Mouse (Mus musculus): Measurements from ENCODE around the gene Nsun5. TPM values are rescaled to one million over a fixed set of nuclear protein-coding genes. Genes with fewer than 3 reads are reported as not detected.
A peak's percentile ranks its signal among the peaks of the same experiment; 100 is the strongest.

The Nsun5 gene
- total RNA-seq (2017): 16.8 and 23.2 TPM in 2 replicates

- ATAC-seq (replicated peaks; ENCODE audit: low read depth, poor library complexity, severe bottlenecking): peak; percentile 91
Observed at GRCm38 (mm10) chr5:135369787-135370654, at the start of gene Nsun5. Gene Nsun5, plus strand, starts transcription at chr5:135369953.

DNA sequence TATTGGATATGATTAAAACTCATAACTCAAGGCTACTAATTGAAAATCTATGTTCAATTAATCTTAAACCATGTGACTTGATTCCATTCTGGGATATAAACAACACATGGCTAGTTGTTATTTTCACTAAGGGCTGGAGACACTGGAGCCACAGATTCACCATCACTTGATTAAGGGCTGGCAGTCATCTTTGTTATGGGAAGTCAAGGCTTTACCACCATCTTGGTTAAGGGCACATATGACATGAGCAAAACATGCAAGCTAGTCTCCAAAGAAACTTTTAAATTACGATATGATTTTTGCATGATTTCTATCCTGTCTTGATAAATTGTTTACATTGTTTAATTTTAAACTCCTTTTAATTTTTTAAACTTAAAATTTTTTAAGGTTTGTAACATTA lies 47.6 kb upstream of the Nsun5 start:
- no peak for ATAC-seq (replicated peaks; ENCODE audit: low read depth, poor library complexity, severe bottlenecking)

DNA sequence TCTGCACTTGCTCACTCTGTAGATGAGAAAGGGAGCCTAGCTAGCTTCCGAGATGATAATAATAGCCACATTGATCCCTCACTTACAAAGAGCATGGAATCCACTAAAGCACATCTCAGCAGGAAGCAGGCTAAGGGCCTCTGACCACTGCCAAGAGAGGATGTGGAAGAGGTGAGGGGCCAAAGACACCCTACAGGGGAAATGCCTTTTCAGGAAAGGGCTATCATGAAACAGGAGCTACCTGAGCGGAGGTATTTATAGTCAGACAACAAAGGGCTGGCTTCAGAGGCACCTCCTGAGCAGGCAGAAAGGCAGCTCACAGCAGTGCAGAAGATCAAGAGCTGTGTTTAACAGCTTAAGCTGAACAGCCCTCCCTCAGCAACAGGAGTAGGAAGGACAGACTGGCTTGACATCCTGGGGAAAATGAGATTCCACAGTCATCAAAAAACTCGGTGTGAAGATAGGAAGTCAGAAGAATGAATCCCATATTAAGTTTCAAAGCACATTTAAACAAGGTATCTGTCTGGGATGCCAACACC lies 43.6 kb upstream of the Nsun5 start:
- no peak for ATAC-seq (replicated peaks; ENCODE audit: low read depth, poor library complexity, severe bottlenecking)

GRCm38 (mm10) chr5:135329471-135329870 lies 40.3 kb upstream of the Nsun5 start:
- no peak for ATAC-seq (replicated peaks; ENCODE audit: low read depth, poor library complexity, severe bottlenecking)

DNA sequence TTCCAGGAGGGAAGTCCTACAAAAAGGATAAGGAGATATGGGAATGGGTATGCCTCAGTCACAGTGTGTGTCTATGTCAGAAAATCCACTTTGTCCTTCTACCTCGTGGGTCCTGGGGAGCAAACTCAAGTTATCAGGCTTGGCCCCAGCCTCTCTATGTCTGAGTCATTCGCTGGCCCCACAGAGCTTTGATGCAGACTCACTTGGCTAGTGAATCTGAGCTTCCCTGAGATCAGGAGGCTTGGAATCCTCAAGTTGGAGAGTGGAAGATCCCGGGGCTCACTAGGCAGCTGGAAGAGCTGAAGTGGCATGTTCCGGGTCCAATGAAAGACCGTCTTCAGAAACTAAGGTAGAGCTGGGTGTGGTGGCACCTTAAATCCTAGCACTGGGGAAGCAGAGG lies 39.6 kb upstream of the Nsun5 start:
- no peak for ATAC-seq (replicated peaks; ENCODE audit: low read depth, poor library complexity, severe bottlenecking)

DNA sequence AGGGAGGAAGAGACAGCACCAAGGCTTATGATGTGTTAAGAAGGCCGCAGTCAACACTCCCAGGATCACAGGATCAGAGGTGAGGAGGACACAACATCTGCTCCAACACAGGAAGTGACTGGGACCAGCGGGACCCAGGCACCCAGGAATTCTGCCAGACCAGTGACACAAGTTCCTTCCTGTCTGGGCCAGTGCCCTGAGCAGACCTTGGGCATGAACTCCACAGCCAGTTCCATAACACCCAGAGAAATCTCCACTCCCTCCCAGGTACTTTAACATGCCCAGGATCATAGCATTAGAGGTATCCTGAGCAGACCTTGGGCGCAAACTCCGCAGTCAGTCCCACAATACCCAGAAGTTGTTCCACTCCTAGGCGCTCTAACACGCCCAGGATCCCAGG lies 38.6 kb upstream of the Nsun5 start:
- no peak for ATAC-seq (replicated peaks; ENCODE audit: low read depth, poor library complexity, severe bottlenecking)

DNA sequence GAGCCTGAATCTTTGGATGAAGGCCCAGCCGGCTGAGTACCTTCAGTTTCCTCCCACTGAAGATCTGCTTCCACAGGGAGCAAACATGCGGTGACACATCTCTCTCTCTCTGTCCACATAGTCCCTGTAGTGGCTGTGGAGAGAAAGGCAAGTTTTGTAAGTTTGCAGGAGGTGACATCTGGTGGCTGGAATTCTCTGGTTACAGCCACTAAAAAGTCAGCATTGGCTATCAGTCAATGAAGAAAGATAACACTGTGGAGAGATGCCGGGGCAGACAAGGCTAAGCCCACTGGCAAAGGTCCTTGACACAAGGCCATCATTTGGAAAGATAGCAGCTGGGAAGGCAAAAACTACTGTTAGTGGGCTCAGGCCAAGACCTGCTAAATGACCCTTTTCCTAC lies 32.2 kb upstream of the Nsun5 start:
- no peak for ATAC-seq (replicated peaks; ENCODE audit: low read depth, poor library complexity, severe bottlenecking)

GRCm38 (mm10) chr5:135345989-135346388 lies 23.8 kb upstream of the Nsun5 start:
- ATAC-seq (replicated peaks; ENCODE audit: low read depth, poor library complexity, severe bottlenecking): peak; percentile 82

DNA sequence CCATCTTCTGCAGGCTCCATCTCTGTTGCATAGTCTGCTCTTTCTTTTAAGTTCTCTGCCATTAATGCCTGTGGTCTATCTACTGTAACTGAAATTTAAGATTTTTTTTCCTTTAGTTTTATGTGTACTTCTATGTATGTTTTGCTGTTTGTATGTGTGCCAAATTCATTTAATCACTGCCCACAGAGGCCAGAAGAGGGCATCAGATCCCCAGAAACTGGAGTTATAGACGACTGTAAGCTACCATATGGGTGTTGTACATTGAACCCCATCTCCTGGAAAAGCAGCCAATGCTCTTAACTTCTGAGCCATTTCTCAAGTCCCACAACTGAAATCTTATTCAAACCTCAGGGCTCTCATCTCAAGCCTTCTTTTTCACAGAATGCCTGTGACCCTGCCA lies 23.3 kb upstream of the Nsun5 start:
- peak; percentile 48; the same call in 1 of the 2 replicates for ATAC-seq (replicated peaks; ENCODE audit: low read depth, poor library complexity, severe bottlenecking)

DNA sequence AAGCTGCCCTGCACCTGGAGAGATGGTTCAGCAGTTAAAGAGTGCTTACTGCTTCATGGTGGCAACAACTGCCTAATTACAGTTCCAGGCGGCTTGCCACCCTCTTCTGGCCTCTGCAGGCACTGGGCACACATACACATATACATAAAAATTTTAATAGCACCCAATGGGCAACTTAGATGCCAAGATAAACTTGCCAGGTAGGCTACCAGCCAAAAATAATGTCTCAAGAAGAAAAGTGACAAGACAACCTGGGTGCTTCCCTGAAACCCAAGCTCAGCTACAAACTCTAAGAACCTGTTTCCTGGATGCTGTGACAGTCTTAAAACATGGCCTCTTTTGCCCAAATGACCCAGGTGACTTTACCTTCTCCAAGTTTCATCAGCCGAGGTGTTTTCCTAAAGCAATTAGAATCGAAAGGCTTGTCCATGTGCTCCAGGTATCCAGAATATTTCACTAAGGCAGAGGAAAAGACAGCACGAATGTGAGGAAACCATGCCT lies 22.2 kb upstream of the Nsun5 start:
- no peak for ATAC-seq (replicated peaks; ENCODE audit: low read depth, poor library complexity, severe bottlenecking)

DNA sequence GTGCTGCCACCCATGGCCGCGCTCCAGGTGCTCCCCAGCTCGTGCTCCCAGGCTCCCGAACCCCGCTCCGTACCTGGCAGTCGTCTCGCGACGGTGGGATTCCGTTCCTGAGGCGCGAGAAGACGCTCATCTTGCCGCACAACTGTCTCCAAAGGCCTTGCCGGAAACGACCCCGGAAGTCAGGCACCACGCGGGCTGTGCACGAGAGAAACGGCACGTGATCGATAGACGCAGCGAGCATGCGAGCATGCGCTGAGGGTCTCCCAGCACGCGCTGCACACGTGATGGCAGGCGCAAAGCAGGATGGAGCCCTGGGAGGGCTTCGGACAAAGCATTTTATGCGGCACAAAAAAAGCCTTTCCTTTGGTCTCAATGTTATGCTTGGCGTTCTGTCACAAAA lies 19.9 kb upstream of the Nsun5 start, which contains the start of gene Fkbp6:
Fkbp6 (minus strand) TSS at position 183 of the 400 bp plus-strand sequence.
- no peak for ATAC-seq (replicated peaks; ENCODE audit: low read depth, poor library complexity, severe bottlenecking)

DNA sequence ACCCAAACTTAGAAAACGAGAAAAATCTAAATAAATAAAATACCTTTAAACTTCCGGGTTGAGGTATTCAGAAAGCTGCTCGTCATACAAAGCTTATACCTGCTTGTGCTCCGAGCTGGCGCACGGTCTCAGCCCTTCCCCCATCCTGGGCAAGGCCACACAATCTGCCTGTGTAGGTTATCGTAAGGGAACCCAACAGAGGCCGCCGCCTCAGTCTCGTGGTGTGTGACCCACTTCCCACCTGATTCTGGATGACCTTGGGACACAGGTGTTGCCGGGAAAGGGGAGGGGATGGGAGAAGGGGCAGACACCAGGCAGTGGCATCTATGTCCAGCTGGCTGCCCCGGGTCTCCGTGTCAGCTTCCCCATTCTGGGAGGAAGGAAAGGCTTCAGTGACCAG lies 18.1 kb upstream of the Nsun5 start:
- no peak for ATAC-seq (replicated peaks; ENCODE audit: low read depth, poor library complexity, severe bottlenecking)

- no peak for ATAC-seq (replicated peaks; ENCODE audit: low read depth, poor library complexity, severe bottlenecking)
Observed at GRCm38 (mm10) chr5:135352995-135353394, 16.8 kb upstream of the Nsun5 start, which contains the start of gene Trim50. Gene Trim50, plus strand, starts transcription at chr5:135353295.

DNA sequence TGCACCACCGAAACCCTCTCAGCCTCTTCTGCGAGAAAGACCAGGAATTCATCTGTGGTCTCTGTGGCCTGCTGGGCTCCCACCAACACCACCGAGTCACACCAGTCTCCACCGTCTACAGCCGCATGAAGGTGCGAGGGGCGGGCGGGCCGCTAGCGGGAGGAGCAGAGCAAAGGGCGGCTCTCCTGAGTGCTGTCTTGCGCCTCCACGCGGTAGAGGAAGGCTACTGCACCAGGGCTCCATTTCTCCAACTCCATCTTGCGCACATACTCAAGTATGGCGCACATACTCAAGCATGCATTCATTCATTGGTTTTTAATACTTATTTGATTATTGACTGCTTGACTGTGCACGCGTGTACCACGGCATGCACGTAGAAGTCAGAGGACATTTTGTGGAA lies 16.2 kb upstream of the Nsun5 start:
- peak; percentile 69; the same call in 1 of the 2 replicates for ATAC-seq (replicated peaks; ENCODE audit: low read depth, poor library complexity, severe bottlenecking)

GRCm38 (mm10) chr5:135356090-135356489 lies 13.7 kb upstream of the Nsun5 start:
- no peak for ATAC-seq (replicated peaks; ENCODE audit: low read depth, poor library complexity, severe bottlenecking)

- no peak for ATAC-seq (replicated peaks; ENCODE audit: low read depth, poor library complexity, severe bottlenecking)
Observed at GRCm38 (mm10) chr5:135357556-135357955, 12.2 kb upstream of the Nsun5 start.

GRCm38 (mm10) chr5:135359772-135360171 lies 10.0 kb upstream of the Nsun5 start:
- no peak for ATAC-seq (replicated peaks; ENCODE audit: low read depth, poor library complexity, severe bottlenecking)

DNA sequence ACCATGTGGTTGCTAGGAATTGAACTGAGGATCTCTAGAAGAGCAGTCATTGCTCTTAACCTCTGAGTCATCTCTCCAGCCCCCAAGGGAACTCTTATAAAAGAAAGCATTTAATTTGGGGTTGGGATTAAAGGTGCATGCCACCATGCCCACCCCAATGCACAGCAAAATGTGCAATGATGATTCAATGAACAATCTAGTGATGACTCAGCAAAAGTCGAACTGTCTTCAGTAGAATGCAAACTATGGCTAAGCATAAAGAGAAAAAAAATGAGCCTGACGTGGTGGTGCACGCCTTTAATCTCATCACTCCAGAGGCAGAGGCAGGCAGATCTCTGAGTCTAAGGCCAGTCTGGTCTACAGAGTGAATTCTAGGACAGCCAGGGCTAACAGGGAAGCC lies 7.2 kb upstream of the Nsun5 start:
- no peak for ATAC-seq (replicated peaks; ENCODE audit: low read depth, poor library complexity, severe bottlenecking)

GRCm38 (mm10) chr5:135363540-135363939 lies 6.2 kb upstream of the Nsun5 start:
- peak; percentile 84 for ATAC-seq (replicated peaks; ENCODE audit: low read depth, poor library complexity, severe bottlenecking)

DNA sequence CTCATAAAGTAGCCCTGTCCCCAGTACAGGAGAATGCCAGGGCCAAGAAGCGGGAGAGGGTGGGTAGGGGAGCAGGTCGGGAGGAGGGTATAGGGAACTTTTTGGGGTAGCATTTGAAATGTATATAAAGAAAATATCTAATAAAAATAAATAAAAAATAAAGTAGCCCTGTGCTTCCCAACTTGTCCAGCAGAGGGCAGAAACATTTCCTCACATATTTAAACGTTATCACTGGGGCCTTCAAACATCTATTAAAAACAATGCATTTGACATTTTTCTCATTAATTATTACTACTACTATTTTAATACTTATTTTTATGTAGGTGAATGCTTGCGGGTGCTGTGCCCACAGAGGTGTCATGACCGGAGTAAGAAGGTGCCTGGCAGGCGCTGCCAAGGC lies 1.9 kb upstream of the Nsun5 start:
- ATAC-seq (replicated peaks; ENCODE audit: low read depth, poor library complexity, severe bottlenecking): no peak

- no peak for ATAC-seq (replicated peaks; ENCODE audit: low read depth, poor library complexity, severe bottlenecking)
Observed at GRCm38 (mm10) chr5:135368312-135368711, 1.4 kb upstream of the Nsun5 start.

Measured in common myeloid progenitor, adult 5-6 weeks (primary cell).